Mouse (Mus musculus) cortical plate, adult 2 months (tissue): ENCODE results near the gene Batf2.

Source experiments
- CTCF ChIP-seq: fragments of 200-500 bp; IDR thresholded peaks from 2 replicates; pipeline ENCODE4 v1.5.1; 2011; ENCODE audit warnings: mild to moderate bottlenecking, control low read depth, low read length; ENCODE audit not compliant: insufficient read depth; ENCODE audit errors: extremely low read depth
- POLR2A ChIP-seq: fragments of 200-500 bp; IDR thresholded peaks from 2 replicates; pipeline ENCODE4 v1.6.1; 2011; ENCODE audit warnings: mild to moderate bottlenecking, low read length, control low read depth; ENCODE audit not compliant: insufficient read depth; ENCODE audit errors: extremely low read depth

DNA sequence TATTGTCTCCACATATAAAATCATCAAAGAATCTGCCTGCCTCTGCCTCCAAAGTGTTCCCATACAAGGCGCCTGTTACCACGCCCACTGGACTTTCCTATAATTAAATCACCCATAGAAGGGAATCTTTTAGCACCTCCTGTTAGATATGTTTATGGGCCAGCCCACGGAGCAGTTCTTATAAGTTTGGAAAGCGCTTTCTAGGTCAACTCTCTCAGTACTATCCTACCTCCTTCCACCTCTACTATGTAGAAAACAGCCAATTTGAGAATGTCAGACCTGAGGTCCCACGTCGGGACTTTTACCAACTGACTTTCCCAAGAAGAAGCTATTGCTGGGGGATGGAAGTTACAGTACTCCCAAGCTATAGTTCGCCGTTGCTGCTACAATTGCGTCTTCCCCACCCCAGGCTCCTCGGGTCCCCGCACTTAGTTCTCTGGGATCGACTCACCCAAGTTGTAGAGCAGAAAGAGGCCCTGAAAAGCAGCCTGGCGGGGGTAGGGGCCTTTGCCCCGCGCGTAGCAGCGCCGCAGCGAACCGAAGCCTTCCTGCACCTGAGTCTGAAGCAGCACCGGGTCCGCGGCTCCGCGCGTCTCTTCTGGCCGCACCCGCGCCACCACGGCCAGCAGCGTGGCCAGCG, 23.3 kb upstream of the Batf2 start:
- TF ChIP-seq POLR2A (no peak), CTCF (no peak)
